Mouse (Mus musculus) forebrain, embryonic 16.5 days (tissue): Measurements from ENCODE around the gene Mcee. TPM values are rescaled to one million over a fixed set of nuclear protein-coding genes. Genes with fewer than 3 reads are reported as not detected.
A peak's percentile ranks its signal among the peaks of the same experiment; 100 is the strongest.

ENCODE experiments used
- ATAC-seq: fragments of 200-750 bp; cut with Nextera tagmentation; 2 replicates; pipeline ENCODE4 v1.8.0; 2017; ENCODE audit warnings: mild to moderate bottlenecking, moderate library complexity
- H3K27ac ChIP-seq: fragments of 300-500 bp; sonication (generic); 2 replicates; pipeline ENCODE4 v1.5.1; 2014; ENCODE audit warnings: low read length, control low read depth
- H3K27me3 ChIP-seq: fragments of 300-500 bp; sonication (generic); replicated peaks from 2 replicates; pipeline ENCODE4 v1.6.1; 2014; ENCODE audit warnings: low read length; ENCODE audit not compliant: control insufficient read depth, insufficient read depth
- H3K36me3 ChIP-seq: fragments of 300-500 bp; sonication (generic); 2 replicates; pipeline ENCODE4 v1.6.1; 2014; ENCODE audit not compliant: control insufficient read depth, insufficient read depth
- H3K4me1 ChIP-seq: fragments of 300-500 bp; sonication (generic); replicated peaks from 2 replicates; pipeline ENCODE4 v1.6.1; 2014; ENCODE audit warnings: low read length; ENCODE audit not compliant: control insufficient read depth, insufficient read depth
- H3K4me2 ChIP-seq: fragments of 300-500 bp; sonication (generic); 2 replicates; pipeline ENCODE4 v1.6.1; 2014; ENCODE audit warnings: mild to moderate bottlenecking, low read length, control low read depth
- H3K4me3 ChIP-seq: fragments of 300-500 bp; sonication (generic); replicated peaks from 2 replicates; pipeline ENCODE4 v1.5.1; 2014; ENCODE audit warnings: mild to moderate bottlenecking, low read length, control low read depth
- H3K9ac ChIP-seq: fragments of 300-500 bp; sonication (generic); replicated peaks from 2 replicates; pipeline ENCODE4 v1.6.1; 2014; ENCODE audit warnings: low read depth, low read length, control low read depth
- H3K9me3 ChIP-seq: fragments of 300-500 bp; sonication (generic); 2 replicates; pipeline ENCODE4 v1.6.1; 2016; ENCODE audit warnings: low read length; ENCODE audit not compliant: control insufficient read depth
- WGBS: fragments of 180-500 bp; shearing (Covaris S2); extraction: QIAGEN DNeasy Blood & Tissue Kit; methylation state at CpG from one replicate; pipeline ENCODE4 v1.1.7; 2014; 5-methylcytosine and 5-hydroxymethylcytosine counted together
- polyA plus RNA-seq: library from polyadenylated mRNA; unstranded; fragments of >200 nt; fragmentation: Nextera tagmentation; extraction: Ambion mirVana; gene quantifications from 2 replicates; pipeline ENCODE4 v1.2.1, GENCODE M21; 2015

The Mcee gene
- polyA plus RNA-seq, 1 experiment from 2014 or later = 31.6 TPM

DNA sequence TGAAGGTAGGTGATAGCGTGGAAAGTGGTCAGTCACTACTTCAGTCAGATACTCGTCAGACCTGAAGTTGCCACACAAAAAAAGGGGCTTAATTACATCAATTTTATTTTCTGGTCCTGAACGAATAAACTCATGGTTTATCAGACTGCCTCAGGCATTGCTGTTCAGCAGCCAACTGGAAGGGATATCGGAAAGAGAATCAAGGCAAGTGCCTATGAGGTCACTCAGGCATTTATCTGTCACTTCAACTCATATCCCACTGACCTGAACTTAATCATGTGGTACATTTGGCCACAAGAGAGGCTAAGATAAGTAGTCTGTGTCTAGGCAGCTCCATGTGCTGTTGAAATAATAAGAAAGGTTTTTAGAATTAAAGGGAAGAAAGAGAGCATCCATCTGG lies 10.0 kb downstream of the Mcee start:
- no peaks in the 10 kb centered on the region for H3K9me3 ChIP-seq
- 86% methylated on average over 4 of the region's 4 CpGs for WGBS

GRCm38 (mm10) chr7:64403989-64404388 lies 11.6 kb downstream of the Mcee start:
- WGBS = 91% methylated on average over 8 of the region's 8 CpGs
- no peak overlapping the region for H3K9ac ChIP-seq
- H3K4me1 ChIP-seq = no peaks in the 10 kb centered on the region
- H3K27ac ChIP-seq = no peak overlapping the region
- ATAC-seq = no peak
- H3K27me3 ChIP-seq = no peaks in the 10 kb centered on the region
- no peak overlapping the region for H3K4me2 ChIP-seq
- H3K36me3 ChIP-seq = no peaks in the 10 kb centered on the region
- no peak overlapping the region for H3K4me3 ChIP-seq
- no peaks in the 10 kb centered on the region for H3K9me3 ChIP-seq

More for the DNA sequence above, 10.0 kb downstream of the Mcee start:
- Histone ChIP-seq H3K4me3 (no peak overlapping the region), H3K4me2 (no peak overlapping the region), H3K4me1 (no peaks in the 10 kb centered on the region), H3K27ac (no peak overlapping the region), H3K27me3 (no peaks in the 10 kb centered on the region), H3K9ac (no peak overlapping the region), H3K36me3 (no peaks in the 10 kb centered on the region)
- no peak for ATAC-seq

DNA sequence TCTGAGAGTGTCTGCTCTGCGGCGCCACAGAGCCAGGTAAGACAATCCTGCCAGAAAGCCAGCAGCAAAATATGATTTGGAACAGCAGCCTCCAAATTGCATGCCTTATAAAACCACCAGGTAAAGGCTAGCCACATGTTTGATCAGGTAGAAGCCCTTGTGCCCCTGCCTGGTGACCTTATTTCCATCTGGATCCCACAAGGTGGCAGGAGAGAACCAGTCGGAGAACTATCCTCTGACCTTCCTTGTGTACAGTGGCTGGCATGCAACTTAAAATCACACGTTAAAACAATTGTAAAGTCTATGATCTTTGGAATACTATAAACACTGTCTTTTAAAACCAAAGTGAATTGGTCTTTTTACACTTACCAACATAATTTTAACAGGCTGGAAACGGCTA lies 32.5 kb downstream of the Mcee start:
- Histone ChIP-seq H3K9ac (no peak overlapping the region), H3K4me1 (no peaks in the 10 kb centered on the region), H3K27ac (no peak overlapping the region), H3K9me3 (no peaks in the 10 kb centered on the region), H3K36me3 (no peaks in the 10 kb centered on the region), H3K4me2 (no peak overlapping the region), H3K4me3 (no peak overlapping the region), H3K27me3 (no peaks in the 10 kb centered on the region)
- WGBS = 66% methylated on average over 5 of the region's 5 CpGs
- ATAC-seq = no peak

- Histone ChIP-seq H3K9me3 (no peaks in the 10 kb centered on the region), H3K27me3 (no peaks in the 10 kb centered on the region), H3K27ac (no peak overlapping the region), H3K9ac (no peak overlapping the region), H3K4me2 (no peak overlapping the region), H3K36me3 (no peaks in the 10 kb centered on the region), H3K4me1 (no peaks in the 10 kb centered on the region), H3K4me3 (no peak overlapping the region)
- WGBS = 64% methylated on average over 5 of the region's 5 CpGs
- no peak for ATAC-seq
These were observed 47.5 kb downstream of the Mcee start for GRCm38 (mm10) chr7:64439595-64440518.

DNA sequence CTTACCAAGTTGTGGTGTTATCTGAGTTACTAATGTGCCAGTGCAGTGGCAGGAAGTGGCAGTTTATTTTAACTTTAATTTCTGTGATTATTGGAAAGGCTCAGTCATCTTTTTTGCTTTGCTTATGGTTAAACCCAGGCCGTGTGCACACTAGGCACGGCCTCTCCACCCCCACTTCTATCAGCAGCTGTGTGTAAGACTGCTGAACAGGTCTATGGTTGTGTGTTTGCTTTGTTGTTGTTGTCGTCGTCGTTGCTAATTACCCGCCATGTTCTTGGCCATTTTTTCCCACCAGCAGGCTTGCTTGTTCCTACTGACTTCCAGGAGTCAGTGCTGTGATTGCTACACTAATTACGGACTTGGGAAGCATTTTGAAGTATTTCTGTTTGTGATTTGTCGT lies 48.1 kb downstream of the Mcee start:
- Histone ChIP-seq H3K27ac (no peak overlapping the region), H3K36me3 (no peaks in the 10 kb centered on the region)
- ATAC-seq = no peak

DNA sequence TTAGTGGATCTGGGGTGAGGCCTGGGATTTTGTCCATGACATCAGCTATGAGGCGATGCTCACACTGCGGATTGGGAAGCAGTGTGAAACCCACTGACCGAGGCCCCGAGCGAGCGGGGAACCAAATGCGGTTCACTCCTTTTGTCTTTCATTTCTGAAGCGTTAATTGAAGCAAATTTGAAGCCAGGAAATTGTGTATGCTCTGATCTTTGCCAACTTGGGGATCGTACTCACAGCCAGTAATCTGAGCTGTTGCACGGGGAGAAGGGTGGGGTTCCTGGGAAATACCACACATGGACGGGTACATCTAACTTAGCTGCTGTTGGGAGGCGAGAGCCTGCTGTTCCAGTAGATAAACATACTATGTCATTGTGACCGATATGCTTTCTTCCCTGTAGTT lies 58.2 kb downstream of the Mcee start:
- no peaks in the 10 kb centered on the region for H3K27me3 ChIP-seq
- no peaks in the 10 kb centered on the region for H3K36me3 ChIP-seq
- ATAC-seq = peak; percentile 47
- 36% methylated on average over 13 of the region's 13 CpGs for WGBS
- H3K9me3 ChIP-seq = no peaks in the 10 kb centered on the region
- H3K4me3 ChIP-seq = no peak overlapping the region
- peak overlapping the region; percentile 73 for H3K27ac ChIP-seq
- no peak overlapping the region for H3K4me2 ChIP-seq
- peaks cover 22% of the 10 kb centered on the region for H3K4me1 ChIP-seq
- H3K9ac ChIP-seq = no peak overlapping the region

More for the DNA sequence above, 48.1 kb downstream of the Mcee start:
- H3K9ac ChIP-seq = no peak overlapping the region
- H3K4me3 ChIP-seq = no peak overlapping the region
- no peaks in the 10 kb centered on the region for H3K4me1 ChIP-seq
- no peaks in the 10 kb centered on the region for H3K27me3 ChIP-seq
- no peaks in the 10 kb centered on the region for H3K9me3 ChIP-seq
- 60% methylated on average over 8 of the region's 8 CpGs for WGBS
- no peak overlapping the region for H3K4me2 ChIP-seq

DNA sequence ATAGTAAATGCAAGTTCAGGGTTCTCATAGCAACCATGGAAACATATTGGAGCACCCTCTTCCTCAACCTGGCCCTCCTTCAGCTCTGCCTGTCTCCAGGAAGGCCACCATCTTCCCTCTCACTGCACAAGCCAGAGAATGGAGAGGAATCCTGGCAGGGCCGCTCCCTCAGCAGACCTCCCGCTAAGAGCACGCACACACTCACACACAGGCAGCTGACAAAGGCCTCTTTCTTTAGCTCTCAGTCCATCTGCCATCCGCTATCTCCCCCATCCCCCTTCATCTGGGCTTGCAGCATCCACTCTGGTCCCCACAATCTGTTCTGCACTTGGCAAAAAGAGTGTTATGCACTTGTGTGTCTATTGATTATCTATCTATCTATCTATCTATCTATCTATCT lies 59.0 kb downstream of the Mcee start:
- H3K4me3 ChIP-seq = no peak overlapping the region
- H3K27me3 ChIP-seq = no peaks in the 10 kb centered on the region
- no peak overlapping the region for H3K9ac ChIP-seq
- 8% methylated on average over 4 of the region's 4 CpGs for WGBS
- no peak overlapping the region for H3K4me2 ChIP-seq
- no peaks in the 10 kb centered on the region for H3K9me3 ChIP-seq
- H3K36me3 ChIP-seq = no peaks in the 10 kb centered on the region
- peak; percentile 91 for ATAC-seq
- H3K27ac ChIP-seq = peak overlapping the region; percentile 73
- peaks cover 22% of the 10 kb centered on the region for H3K4me1 ChIP-seq

GRCm38 (mm10) chr7:64451861-64452382 lies 59.5 kb downstream of the Mcee start:
- no peak overlapping the region for H3K4me3 ChIP-seq
- 80% methylated on average over 5 of the region's 5 CpGs for WGBS
- ATAC-seq = peak; percentile 18; the same call in 1 of the 2 replicates
- no peaks in the 10 kb centered on the region for H3K9me3 ChIP-seq
- no peaks in the 10 kb centered on the region for H3K36me3 ChIP-seq
- peaks cover 22% of the 10 kb centered on the region for H3K4me1 ChIP-seq
- no peak overlapping the region for H3K9ac ChIP-seq
- no peaks in the 10 kb centered on the region for H3K27me3 ChIP-seq
- no peak overlapping the region for H3K4me2 ChIP-seq
- peak overlapping the region; percentile 73 for H3K27ac ChIP-seq

DNA sequence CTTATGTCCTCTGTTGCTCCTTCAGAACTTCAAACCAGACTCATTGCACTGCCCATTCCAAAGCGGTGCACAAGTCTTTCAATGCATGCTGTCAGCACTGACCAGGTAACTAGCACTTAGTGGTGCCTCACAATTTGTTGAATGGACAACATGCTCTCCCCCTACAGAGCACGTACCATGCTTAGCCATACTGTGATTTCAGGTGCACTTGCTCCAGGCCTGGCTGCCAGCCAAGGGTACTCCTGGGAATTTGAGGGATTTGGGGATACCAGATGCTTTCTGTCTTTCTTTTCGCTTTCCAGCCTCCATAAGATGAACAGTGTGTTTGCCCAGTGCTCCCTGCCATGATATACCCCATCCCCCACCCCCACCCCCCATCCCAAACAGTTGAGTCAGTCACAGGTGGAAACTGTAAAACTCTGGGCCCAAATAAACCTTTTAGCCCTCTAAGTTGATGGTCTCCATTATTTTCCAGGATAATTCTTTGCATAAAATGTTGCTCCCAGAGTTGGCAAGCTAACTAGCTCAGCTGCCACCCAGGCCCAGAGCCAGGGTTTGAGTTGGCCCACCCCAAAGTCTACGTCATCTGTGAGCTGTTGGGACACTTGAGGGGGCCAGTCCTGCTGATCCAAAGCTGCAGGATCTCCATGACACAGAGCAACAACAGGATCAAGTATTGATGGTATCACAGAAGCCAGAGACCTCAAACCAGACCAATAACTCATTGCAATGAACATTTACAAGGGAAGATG lies 60.2 kb downstream of the Mcee start:
- WGBS = 55% methylated on average over 4 of the region's 4 CpGs
- Histone ChIP-seq H3K4me2 (no peak overlapping the region), H3K4me1 (peaks cover 22% of the 10 kb centered on the region), H3K36me3 (no peaks in the 10 kb centered on the region), H3K27ac (peak overlapping the region; percentile 73), H3K9me3 (no peaks in the 10 kb centered on the region), H3K9ac (no peak overlapping the region), H3K27me3 (no peaks in the 10 kb centered on the region), H3K4me3 (no peak overlapping the region)
- no peak; the same call in 1 of the 2 replicates for ATAC-seq
